Mouse (Mus musculus) stomach, embryonic 16.5 days (tissue): ENCODE measurements around the gene Fhl4. TPM values are rescaled to one million over a fixed set of nuclear protein-coding genes. Genes with fewer than 3 reads are reported as not detected.
A peak's percentile ranks its signal among the peaks of the same experiment; 100 is the strongest.

Experiments
- ATAC-seq: fragments of 200-750 bp; cut with Nextera tagmentation; 2 replicates; pipeline ENCODE4 v1.8.0; 2017; ENCODE audit warnings: moderate number of reproducible peaks, moderate TSS enrichment; ENCODE audit not compliant: insufficient read depth, low FRiP score
- H3K27ac ChIP-seq: fragments of 300-500 bp; sonication (generic); 2 replicates; pipeline ENCODE4 v1.5.1; 2014; ENCODE audit warnings: low read length
- H3K27me3 ChIP-seq: fragments of 300-500 bp; sonication (generic); 2 replicates; pipeline ENCODE4 v1.6.1; 2014; ENCODE audit warnings: low read length, control low read depth, mixed read lengths; ENCODE audit not compliant: control insufficient read depth, insufficient read depth
- H3K36me3 ChIP-seq: fragments of 300-500 bp; sonication (generic); 2 replicates; pipeline ENCODE4 v1.6.1; 2014; ENCODE audit warnings: low read length; ENCODE audit not compliant: control insufficient read depth, insufficient read depth
- H3K4me1 ChIP-seq: fragments of 300-500 bp; sonication (generic); 2 replicates; pipeline ENCODE4 v1.6.1; 2014; ENCODE audit warnings: low read length, control low read depth, mixed read lengths; ENCODE audit not compliant: control insufficient read depth, insufficient read depth
- H3K4me2 ChIP-seq: fragments of 300-500 bp; sonication (generic); 2 replicates; pipeline ENCODE4 v1.6.1; 2014; ENCODE audit warnings: low read depth, low read length, mixed read lengths
- H3K4me3 ChIP-seq: fragments of 300-500 bp; sonication (generic); replicated peaks from 2 replicates; pipeline ENCODE4 v1.5.1; 2014; ENCODE audit warnings: mild to moderate bottlenecking, low read length
- H3K9ac ChIP-seq: fragments of 300-500 bp; sonication (generic); 2 replicates; pipeline ENCODE4 v1.6.1; 2014; ENCODE audit warnings: low read length
- H3K9me3 ChIP-seq: fragments of 300-500 bp; sonication (generic); replicated peaks from 2 replicates; pipeline ENCODE4 v1.6.1; 2016; ENCODE audit warnings: low read length, control low read depth; ENCODE audit not compliant: control insufficient read depth
- WGBS: fragments of 180-500 bp; shearing (Covaris S2); extraction: QIAGEN DNeasy Blood & Tissue Kit; methylation state at CpG from one replicate; pipeline ENCODE4 v1.1.7; 2014; 5-methylcytosine and 5-hydroxymethylcytosine counted together
- polyA plus RNA-seq: library from polyadenylated mRNA; unstranded; fragments of >200 nt; fragmentation: Nextera tagmentation; extraction: Ambion mirVana; gene quantifications from 2 replicates; pipeline ENCODE4 v1.2.1, GENCODE M21; 2015

The Fhl4 gene
- 0.30 and 0.76 TPM in 2 replicates for polyA plus RNA-seq

- ATAC-seq: peak; percentile 98
- under 1% methylated on average over 86 of the region's 96 CpGs for WGBS
- peak within 1 kb of the TSS; percentile 89 for H3K4me2 ChIP-seq
Observed at GRCm38 (mm10) chr10:85102247-85103084, at the start of gene Fhl4, which contains the start of gene Tmem263. Fhl4 (minus strand) TSS chr10:85102495. Tmem263 (plus strand) TSS chr10:85102627.

GRCm38 (mm10) chr10:85149226-85149625 is 46.9 kb upstream of the Fhl4 start:
- WGBS: 87% methylated on average over 5 of the region's 5 CpGs
- no peaks in the 10 kb centered on the region for H3K4me1 ChIP-seq
- peaks cover 6% of the 10 kb centered on the region; the same call in 1 of the 2 replicates for H3K36me3 ChIP-seq
- H3K9ac ChIP-seq: no peak overlapping the region
- no peaks in the 10 kb centered on the region for H3K9me3 ChIP-seq
- no peak overlapping the region for H3K4me3 ChIP-seq
- H3K4me2 ChIP-seq: no peak overlapping the region
- no peaks in the 10 kb centered on the region for H3K27me3 ChIP-seq
- no peak for ATAC-seq
- H3K27ac ChIP-seq: no peak overlapping the region

More at GRCm38 (mm10) chr10:85102247-85103084, at the start of gene Fhl4, which contains the start of gene Tmem263:
- no peaks in the 10 kb centered on the region for H3K36me3 ChIP-seq
- H3K9ac ChIP-seq: peak within 1 kb of the TSS; percentile 96
- H3K4me3 ChIP-seq: peak within 1 kb of the TSS; percentile 100
- no peaks in the 10 kb centered on the region for H3K27me3 ChIP-seq
- no peaks in the 10 kb centered on the region for H3K9me3 ChIP-seq
- peak within 1 kb of the TSS; percentile 88 for H3K27ac ChIP-seq
- H3K4me1 ChIP-seq: 0 out of 2 replicates have a peak, but pooled peaks cover 9% of the 10 kb centered on the region

- no peaks in the 10 kb centered on the region for H3K9me3 ChIP-seq
- 86% methylated on average over 14 of the region's 14 CpGs for WGBS
- peaks cover 6% of the 10 kb centered on the region; the same call in 1 of the 2 replicates for H3K36me3 ChIP-seq
- no peak overlapping the region for H3K9ac ChIP-seq
- H3K4me2 ChIP-seq: no peak overlapping the region
- H3K27ac ChIP-seq: no peak overlapping the region
- no peak overlapping the region for H3K4me3 ChIP-seq
- no peaks in the 10 kb centered on the region for H3K4me1 ChIP-seq
- ATAC-seq: no peak
- no peaks in the 10 kb centered on the region for H3K27me3 ChIP-seq
Observed at GRCm38 (mm10) chr10:85146282-85146681, 44.0 kb upstream of the Fhl4 start.

- H3K4me2 ChIP-seq: no peak overlapping the region
- H3K27ac ChIP-seq: no peak overlapping the region
- peaks cover 6% of the 10 kb centered on the region; the same call in 1 of the 2 replicates for H3K36me3 ChIP-seq
- H3K9ac ChIP-seq: no peak overlapping the region
- no peak for ATAC-seq
- no peak overlapping the region for H3K4me3 ChIP-seq
- no peaks in the 10 kb centered on the region for H3K9me3 ChIP-seq
- no peaks in the 10 kb centered on the region for H3K27me3 ChIP-seq
- H3K4me1 ChIP-seq: no peaks in the 10 kb centered on the region
- WGBS: 62% methylated on average over 9 of the region's 9 CpGs
Observed at GRCm38 (mm10) chr10:85141465-85141864, 39.2 kb upstream of the Fhl4 start.

DNA sequence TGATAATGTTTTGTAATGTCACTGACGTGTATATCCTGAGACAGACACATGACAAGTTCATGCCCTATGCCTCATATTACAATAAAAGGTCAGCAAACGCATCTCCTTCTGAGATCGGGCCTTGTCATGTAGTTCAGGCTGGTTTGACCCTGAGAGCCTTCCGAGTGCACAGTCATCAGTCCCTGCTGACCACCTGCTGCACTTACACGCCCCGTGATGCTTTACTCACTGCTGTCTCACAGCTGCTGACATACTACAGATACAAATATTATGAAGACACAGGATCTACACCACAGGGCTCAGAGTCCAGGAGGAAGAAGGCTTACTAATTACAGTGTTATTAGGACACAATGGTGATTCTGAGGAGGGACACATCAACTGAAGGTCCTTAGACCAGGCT is 34.3 kb upstream of the Fhl4 start:
- no peak for ATAC-seq
- no peaks in the 10 kb centered on the region for H3K36me3 ChIP-seq
- 82% methylated on average over 6 of the region's 6 CpGs for WGBS

DNA sequence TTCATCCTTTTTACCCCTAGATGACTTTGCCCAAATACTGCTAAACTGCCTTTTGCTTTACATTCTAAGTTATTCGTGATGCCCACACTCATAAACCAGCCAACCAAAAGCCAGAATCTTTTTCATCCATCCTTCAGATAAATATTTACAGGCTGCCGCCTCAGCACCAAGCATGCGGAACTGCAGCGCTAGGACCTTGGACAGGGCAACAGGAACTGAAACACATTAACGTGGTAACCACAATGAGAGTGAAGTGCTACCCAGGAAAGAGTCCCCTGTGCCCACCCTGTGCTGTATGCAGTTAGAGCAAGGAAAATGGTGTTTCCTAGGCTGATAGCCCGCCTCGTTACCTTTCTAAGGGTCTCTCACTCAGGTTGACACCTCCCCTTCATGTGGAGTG is 26.2 kb upstream of the Fhl4 start:
- WGBS: 11% methylated on average over 7 of the region's 7 CpGs
- H3K9ac ChIP-seq: peak overlapping the region; percentile 59
- ATAC-seq: no peak

More for the DNA sequence above, 34.3 kb upstream of the Fhl4 start:
- H3K27ac ChIP-seq: no peak overlapping the region
- H3K27me3 ChIP-seq: no peaks in the 10 kb centered on the region
- no peak overlapping the region for H3K4me2 ChIP-seq
- no peak overlapping the region for H3K4me3 ChIP-seq
- H3K9me3 ChIP-seq: no peaks in the 10 kb centered on the region
- H3K9ac ChIP-seq: no peak overlapping the region
- no peaks in the 10 kb centered on the region for H3K4me1 ChIP-seq

DNA sequence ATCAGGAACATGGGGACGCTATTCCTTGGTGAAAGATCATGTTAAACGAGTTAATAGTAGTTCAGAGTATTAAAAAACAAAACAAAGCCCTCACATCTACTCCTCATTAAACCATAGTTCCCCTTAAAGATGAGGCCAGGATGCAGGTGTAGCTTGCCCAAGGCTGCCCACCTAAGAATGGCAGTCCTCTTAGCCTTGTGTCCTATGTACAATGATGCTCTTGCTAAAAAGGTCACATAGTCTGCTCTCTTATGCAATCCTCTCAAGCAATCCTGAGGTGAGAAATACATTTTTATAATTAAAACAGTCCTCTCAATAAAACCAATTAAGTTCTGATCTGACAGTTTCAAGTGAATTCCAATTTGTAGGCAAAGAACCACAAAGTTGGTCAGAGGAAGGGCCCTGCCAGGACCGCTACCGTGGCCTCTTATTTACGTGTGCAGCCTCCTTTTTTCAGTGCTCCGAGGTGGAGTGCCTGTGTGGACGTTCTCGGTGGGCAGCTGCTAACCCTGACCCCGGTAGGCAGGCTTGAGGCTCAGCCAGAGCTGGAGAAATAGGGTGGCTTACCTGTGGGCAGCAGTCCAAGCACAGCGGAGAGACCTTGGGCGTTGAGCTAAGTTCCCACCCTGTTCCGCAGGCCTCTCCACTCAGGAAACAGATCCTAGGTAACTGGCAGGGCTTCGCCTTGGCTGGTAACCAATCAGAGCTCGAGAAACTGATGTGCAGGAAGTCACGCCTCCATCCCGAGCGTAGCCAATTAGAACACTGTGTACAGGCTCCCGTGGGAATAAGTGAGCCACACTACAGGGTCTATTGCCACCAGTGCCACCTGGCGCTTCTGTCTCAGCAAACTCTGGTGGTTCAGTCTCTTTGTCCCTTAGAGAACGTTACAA is 25.3 kb upstream of the Fhl4 start, which contains the start of gene Mterf2:
Mterf2 (minus strand) TSS at position 633 of the 893 bp plus-strand sequence.
- H3K4me1 ChIP-seq: peaks cover 6% of the 10 kb centered on the region; the same call in 1 of the 2 replicates
- H3K27ac ChIP-seq: no peak within 1 kb of the TSS
- peak; percentile 100 for ATAC-seq
- peak within 1 kb of the TSS; percentile 78 for H3K4me3 ChIP-seq
- H3K9me3 ChIP-seq: no peaks in the 10 kb centered on the region; the same call in 1 of the 2 replicates
- no peaks in the 10 kb centered on the region for H3K36me3 ChIP-seq
- H3K4me2 ChIP-seq: peak within 1 kb of the TSS; percentile 71
- H3K9ac ChIP-seq: peak within 1 kb of the TSS; percentile 87
- no peaks in the 10 kb centered on the region for H3K27me3 ChIP-seq
- WGBS: 7% methylated on average over 20 of the region's 20 CpGs

More for the DNA sequence above, 26.2 kb upstream of the Fhl4 start:
- Histone ChIP-seq H3K4me2 (peak overlapping the region; percentile 71), H3K4me3 (peak overlapping the region; percentile 78), H3K27ac (no peak overlapping the region), H3K36me3 (no peaks in the 10 kb centered on the region), H3K4me1 (peaks cover 6% of the 10 kb centered on the region; the same call in 1 of the 2 replicates), H3K9me3 (no peaks in the 10 kb centered on the region; the same call in 1 of the 2 replicates), H3K27me3 (no peaks in the 10 kb centered on the region)

DNA sequence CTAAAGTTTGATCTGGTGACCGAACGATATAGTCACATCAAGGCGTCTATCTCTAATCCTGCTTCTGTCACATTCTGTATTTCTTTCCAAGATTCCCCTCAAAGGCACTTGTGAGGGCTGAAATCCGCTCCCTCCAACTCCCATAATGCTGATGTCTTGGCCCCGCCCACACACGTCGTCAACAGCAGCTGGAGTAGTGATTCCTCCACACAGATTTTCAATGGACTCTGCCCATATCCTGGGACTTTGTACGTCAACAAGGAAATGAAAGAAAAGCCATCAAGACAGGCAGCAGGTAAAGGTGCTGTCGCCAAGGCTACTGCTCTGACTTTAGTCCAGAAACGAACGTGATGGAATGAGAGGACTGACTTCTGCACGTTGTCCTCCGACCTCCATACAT is 22.9 kb upstream of the Fhl4 start:
- H3K4me1 ChIP-seq: peaks cover 6% of the 10 kb centered on the region; the same call in 1 of the 2 replicates
- no peak overlapping the region for H3K27ac ChIP-seq
- no peaks in the 10 kb centered on the region; the same call in 1 of the 2 replicates for H3K9me3 ChIP-seq
- no peak overlapping the region for H3K9ac ChIP-seq
- 81% methylated on average over 13 of the region's 13 CpGs for WGBS
- ATAC-seq: no peak
- 0 out of 2 replicates have a peak, but pooled peaks cover 6% of the 10 kb centered on the region for H3K36me3 ChIP-seq
- H3K27me3 ChIP-seq: no peaks in the 10 kb centered on the region
- H3K4me2 ChIP-seq: no peak overlapping the region
- no peak overlapping the region for H3K4me3 ChIP-seq
